Mouse (Mus musculus) adrenal gland, postnatal 14 days (tissue): ENCODE measurements around the gene Pop5. TPM values are rescaled to one million over a fixed set of nuclear protein-coding genes. Genes with fewer than 3 reads are reported as not detected.
A peak's percentile ranks its signal among the peaks of the same experiment; 100 is the strongest.

ENCODE experiments used
- DNase-seq: peaks from one replicate; pipeline ENCODE4 v3.0.0; 2021; ENCODE audit warnings: mixed read lengths
- total RNA-seq: library from RNA; stranded (reverse); gene quantifications from 2 replicates; pipeline ENCODE4 v1.2.3, GENCODE M21; 2021

Gene Pop5
- total RNA-seq, 1 experiment from 2014 or later: 92.9 TPM

GRCm38 (mm10) chr5:115214864-115215263 is 20.8 kb upstream of the Pop5 start:
- peak; percentile 20 for DNase-seq

DNA sequence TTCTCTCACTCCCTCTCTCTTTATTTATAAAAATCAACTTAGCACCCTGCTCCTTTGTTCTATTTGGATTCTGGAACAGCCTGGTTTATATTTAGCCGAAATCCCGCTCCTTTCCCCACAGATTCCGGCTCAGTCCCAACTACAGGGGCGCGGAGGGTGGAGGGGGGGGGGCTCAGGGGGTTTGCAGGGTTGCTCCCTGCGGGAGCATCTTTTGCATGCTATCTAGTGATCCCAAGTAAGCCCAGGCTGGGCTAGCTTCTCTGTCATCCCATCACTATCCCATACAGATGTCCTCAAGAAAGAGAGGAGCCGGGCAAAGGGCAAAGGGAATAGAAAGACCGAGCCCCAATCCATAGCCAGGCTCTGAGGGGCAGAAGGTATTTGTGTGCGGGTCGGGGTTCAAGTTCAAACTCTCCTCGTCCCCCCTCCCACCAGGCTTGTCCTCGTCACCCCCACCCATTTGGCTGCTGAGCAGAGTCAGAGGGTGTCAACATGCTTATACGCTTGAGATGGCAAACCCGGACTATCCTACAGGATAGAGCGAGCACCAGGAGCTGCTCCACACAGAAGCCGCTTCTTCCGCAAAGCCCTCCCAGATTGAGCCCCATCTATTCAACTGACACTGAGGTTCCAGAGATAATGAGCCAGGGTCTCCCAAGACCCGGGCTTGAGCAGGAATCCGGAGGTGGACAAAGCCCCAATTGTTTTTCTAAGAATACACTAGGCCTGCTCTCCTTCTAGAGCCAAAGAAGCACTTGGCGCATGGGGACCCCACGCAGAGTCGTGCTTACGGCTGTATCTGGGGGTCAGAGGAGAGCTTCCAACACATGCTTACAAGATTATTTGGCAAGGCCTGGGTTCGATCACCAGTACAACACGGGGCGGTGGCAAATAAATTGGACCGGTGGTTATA is 20.1 kb upstream of the Pop5 start:
- DNase-seq: no peak

DNA sequence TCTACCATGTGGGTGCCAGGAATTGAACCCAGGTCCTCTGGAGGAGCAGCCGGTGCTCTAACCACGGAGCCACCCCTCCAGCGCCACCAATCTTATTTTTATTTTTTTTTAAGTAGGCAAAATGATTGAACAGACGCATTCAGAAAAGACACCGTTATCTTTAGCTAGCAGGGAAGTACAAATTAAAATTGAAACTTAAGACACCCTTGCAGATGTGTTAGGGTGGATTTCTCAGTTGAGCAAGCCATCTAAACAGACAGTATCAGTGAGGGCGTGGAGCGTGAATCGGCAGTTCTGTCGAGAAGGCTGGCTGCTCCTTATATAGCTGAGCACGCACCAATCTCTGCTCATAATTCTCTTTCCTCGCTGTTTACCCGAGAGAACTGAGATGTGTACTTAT is 17.6 kb upstream of the Pop5 start:
- no peak for DNase-seq

DNA sequence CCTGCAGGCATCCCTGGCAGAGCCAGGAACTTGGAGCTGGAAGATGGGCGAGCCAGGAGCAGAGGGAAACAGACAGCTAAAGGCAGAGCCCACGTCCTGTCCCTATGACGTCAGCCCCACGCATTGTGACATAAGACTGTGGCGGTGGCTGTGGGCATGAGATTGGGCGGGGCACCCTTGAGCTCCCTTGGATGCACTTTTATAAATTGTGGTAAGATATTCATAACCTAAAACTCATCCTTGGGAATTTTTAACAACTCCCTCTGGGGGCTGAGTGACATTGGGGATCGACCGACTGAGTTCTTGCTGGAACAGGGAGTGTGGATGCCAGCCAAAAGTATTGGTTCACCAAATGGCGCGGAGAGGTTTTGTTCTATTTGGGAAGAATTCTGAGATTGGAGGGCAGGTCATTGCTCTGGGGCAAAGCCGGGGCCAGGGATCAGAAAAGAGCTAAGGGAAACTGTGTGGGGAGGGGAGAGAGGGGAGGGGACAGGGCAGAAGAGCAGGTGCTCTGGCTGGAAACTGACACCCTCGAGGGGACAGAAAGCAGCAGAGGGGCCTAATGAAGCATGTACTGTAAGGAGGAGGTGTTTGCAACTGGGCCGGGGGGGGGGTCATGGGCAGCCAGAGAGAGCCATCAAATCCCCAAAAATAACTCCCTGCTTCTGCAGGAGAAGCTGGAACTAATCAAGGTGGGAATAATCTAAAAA is 14.6 kb upstream of the Pop5 start:
- DNase-seq: no peak

GRCm38 (mm10) chr5:115222485-115222884 is 13.2 kb upstream of the Pop5 start:
- DNase-seq: peak; percentile 6

- no peak for DNase-seq
Measured at GRCm38 (mm10) chr5:115230830-115231551, 4.6 kb upstream of the Pop5 start.

- no peak for DNase-seq
Measured at GRCm38 (mm10) chr5:115231552-115232120, 4.0 kb upstream of the Pop5 start.

GRCm38 (mm10) chr5:115232516-115232915 is 3.1 kb upstream of the Pop5 start:
- DNase-seq: no peak

- no peak for DNase-seq
Measured at GRCm38 (mm10) chr5:115233031-115233780, 2.4 kb upstream of the Pop5 start.

DNA sequence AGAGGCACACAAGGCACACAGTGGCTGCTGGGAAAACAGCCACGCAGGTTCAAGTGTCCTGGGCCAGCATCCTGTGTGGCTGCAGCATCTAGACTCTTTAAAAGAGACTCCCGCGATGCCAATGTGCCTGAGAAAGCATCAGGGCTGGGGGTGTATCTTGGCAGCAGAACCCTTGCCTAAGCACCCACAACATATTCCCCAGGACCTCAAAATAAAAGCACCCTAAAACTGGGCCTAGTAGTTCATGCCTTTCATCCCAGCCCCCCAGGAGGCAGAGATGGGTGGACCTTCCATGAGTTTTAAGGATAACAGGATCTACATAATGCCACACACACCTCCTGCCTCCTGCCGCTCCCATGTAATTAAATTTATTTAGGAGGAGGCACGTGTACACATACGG is 1.1 kb upstream of the Pop5 start:
- DNase-seq: no peak

DNA sequence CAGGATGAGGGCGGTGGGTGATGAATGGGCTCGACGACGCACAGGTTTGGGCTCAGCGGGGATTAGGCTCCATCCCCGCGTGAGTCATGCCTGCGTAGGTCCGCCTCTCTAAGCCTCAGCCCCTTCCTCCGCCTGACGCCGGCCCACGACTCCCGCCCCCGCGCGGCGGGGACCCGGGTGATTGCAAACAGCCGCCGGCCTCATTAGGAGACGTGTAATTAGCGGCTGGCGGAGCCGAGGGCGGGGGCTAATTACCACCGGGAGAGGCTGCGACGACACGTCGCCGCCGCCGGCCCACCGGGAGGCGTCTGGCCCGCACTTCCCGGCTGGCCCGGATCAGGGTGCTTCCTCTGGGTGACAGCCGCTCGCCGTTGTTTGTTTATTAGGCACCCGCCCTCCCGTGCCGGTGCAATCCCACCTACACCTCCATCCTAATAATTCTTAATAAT is 289 bp upstream of the Pop5 start:
- DNase-seq: peak; percentile 79

GRCm38 (mm10) chr5:115237803-115238728 is 2.4 kb downstream of the Pop5 start:
- DNase-seq: peak; percentile 96

- peak; percentile 44 for DNase-seq
Measured at GRCm38 (mm10) chr5:115238729-115239195, 3.1 kb downstream of the Pop5 start.

- no peak for DNase-seq
Measured at GRCm38 (mm10) chr5:115240191-115240590, 4.6 kb downstream of the Pop5 start.

GRCm38 (mm10) chr5:115255472-115255871 is 19.8 kb downstream of the Pop5 start:
- no peak for DNase-seq

DNA sequence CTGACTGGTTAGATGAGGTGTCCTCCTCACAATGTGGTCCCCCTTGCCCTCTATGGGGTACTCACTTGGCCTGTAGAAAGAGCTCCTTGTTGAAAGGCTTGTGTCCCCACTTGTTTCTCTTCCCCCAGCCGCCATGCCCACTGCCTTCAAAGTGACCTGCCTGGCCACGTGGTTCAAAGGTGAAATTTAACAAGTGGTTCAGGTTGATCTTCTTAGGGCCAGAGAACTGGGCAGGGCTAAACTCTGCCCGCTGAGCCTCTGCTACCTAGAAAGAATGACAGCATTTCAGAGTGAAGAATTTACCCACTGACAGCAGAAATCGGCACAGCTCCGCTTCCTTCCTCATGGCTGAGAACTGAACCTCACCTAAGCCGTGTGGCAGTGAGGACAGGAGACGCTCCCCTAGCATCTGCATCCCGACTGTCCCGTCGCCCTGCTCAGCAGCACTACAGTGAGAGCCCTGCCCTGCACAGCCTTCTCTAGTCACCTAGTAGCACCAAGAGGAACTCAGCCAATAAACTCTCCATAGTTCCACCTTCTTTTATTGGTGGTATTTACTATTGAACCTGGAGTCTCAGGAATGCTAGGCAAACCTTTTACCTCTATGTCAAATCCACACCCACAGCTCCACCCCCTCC is 21.4 kb downstream of the Pop5 start:
- DNase-seq: no peak

DNA sequence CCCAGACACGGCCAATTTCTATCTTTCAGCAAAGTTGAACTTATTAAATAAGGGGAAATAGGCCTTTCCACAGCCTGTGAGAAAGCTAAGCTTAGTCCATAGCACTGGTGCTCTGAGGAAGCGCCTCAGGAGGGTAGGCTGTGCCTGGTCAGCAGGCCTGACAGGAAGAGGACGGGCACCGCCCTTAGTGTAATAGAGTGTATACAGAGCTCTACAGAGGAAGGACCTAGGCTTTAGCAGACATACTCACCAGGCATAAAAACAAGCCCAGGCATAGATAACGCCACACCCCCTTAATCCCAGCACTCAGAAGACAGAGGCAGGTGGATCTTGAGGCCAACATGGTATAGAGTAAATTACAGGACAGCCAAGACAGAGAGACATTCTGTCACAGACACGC is 24.7 kb downstream of the Pop5 start:
- DNase-seq: no peak

DNA sequence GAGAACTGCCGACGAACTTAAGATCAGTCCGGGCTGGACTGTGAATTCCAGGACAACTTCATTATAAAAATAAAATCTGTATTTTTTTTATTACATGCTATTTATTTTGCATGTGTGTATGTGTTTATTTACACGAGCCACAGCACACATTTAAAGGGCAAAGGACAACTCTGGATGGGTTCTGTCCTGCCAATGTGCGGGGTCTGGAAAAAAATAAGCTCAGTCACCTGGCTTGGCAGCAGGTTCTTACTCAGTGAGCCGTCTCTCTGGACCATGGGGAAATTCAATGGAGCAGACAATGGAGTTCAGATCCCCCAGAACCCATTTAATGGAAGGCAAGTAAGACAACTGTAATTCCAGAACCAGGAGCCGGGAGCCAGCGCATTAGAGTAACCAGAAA is 25.5 kb downstream of the Pop5 start:
- no peak for DNase-seq

GRCm38 (mm10) chr5:115261880-115262279 is 26.2 kb downstream of the Pop5 start:
- DNase-seq: no peak
